ENCODE assay signal across 11 mouse cellular contexts in genomic region chr8:117366475-117366874, GRCm38 (mm10).
DNase-seq lines count a peak whose midpoint lies in the region; ATAC-seq and TF ChIP-seq lines count a peak whose summit lies in the region.
"Had no signal": no experiment of that assay in that cellular context is flagged by ENCODE, and none has a peak within 500 bp of the region (broad histone marks: within the 10 kb centered on the region; RNA-seq: fewer than 3 reads in every experiment).

No protein-coding gene starts in this region.

- dilution Hi-C loops in CH12.LX (cut with MboI; ENCODE audit: extremely low pct_ligation_motif_present, extremely low pct_unique_long_range_greater_than_20kb, low sequenced_read_pairs), result no loop called here

- no peaks in the 10 kb centered on the region for H3K9me3 ChIP-seq in forebrain, embryonic 13.5 days (replicated peaks)
- H3K9me3 ChIP-seq in forebrain, embryonic 16.5 days (ENCODE audit: control insufficient read depth, low read length), result no peaks in the 10 kb centered on the region
- H3K9me3 ChIP-seq in CH12.LX (replicated peaks; ENCODE audit: low read length), result no peaks in the 10 kb centered on the region
- H3K9me3 ChIP-seq in liver, embryonic 13.5 days (replicated peaks), result no peaks in the 10 kb centered on the region
- H3K9me3 ChIP-seq: limb, embryonic 12.5 days had no signal

- TF ChIP-seq POLR2A in CH12.LX (IDR thresholded peaks at IDR 0.05; ENCODE audit: low read depth, low read length), result no peak

- TF ChIP-seq CTCF in CH12.LX (conservative IDR thresholded peaks at IDR 0.05 in 1 of 2, IDR thresholded peaks at IDR 0.05 in 1 of 2; ENCODE audit: low read depth in 2 of 2, low read length in 2 of 2), result peak in 1 of 2 experiments; percentile 50; a peak in 2 of 4 replicates

- H3K4me2 ChIP-seq in forebrain, embryonic 13.5 days, result no peak overlapping the region
- no peak overlapping the region for H3K4me2 ChIP-seq in forebrain, embryonic 16.5 days (ENCODE audit: low read length)
- no peak overlapping the region for H3K4me2 ChIP-seq in CH12.LX (ENCODE audit: insufficient read depth, low read depth, poor library complexity, severe bottlenecking)
- no peak overlapping the region for H3K4me2 ChIP-seq in liver, embryonic 13.5 days
- H3K4me2 ChIP-seq: limb, embryonic 12.5 days had no signal

- H3K27ac ChIP-seq in forebrain, embryonic 13.5 days, result peak overlapping the region; percentile 25; the same call in 1 of the 2 replicates
- H3K27ac ChIP-seq in forebrain, embryonic 16.5 days (ENCODE audit: low read length), result no peak overlapping the region
- no peak overlapping the region for H3K27ac ChIP-seq in CH12.LX (ENCODE audit: insufficient read depth, low read depth)
- no peak overlapping the region for H3K27ac ChIP-seq in liver, embryonic 13.5 days
- H3K27ac ChIP-seq: limb, embryonic 12.5 days had no signal

- TF ChIP-seq RAD21 in CH12.LX (IDR thresholded peaks at IDR 0.05; ENCODE audit: low read depth, low read length), result peak; percentile 38

- no peaks in the 10 kb centered on the region for H3K27me3 ChIP-seq in forebrain, embryonic 13.5 days
- H3K27me3 ChIP-seq in forebrain, embryonic 16.5 days (replicated peaks; ENCODE audit: control insufficient read depth, insufficient read depth, low read length), result no peaks in the 10 kb centered on the region
- no peaks in the 10 kb centered on the region for H3K27me3 ChIP-seq in CH12.LX (replicated peaks)
- H3K27me3 ChIP-seq in liver, embryonic 13.5 days, result no peaks in the 10 kb centered on the region
- H3K27me3 ChIP-seq: limb, embryonic 12.5 days had no signal

- no peak overlapping the region for H3K4me3 ChIP-seq in forebrain, embryonic 13.5 days
- H3K4me3 ChIP-seq in forebrain, embryonic 16.5 days (replicated peaks; ENCODE audit: low read length), result no peak overlapping the region
- no peak overlapping the region for H3K4me3 ChIP-seq in CH12.LX (replicated peaks in 1 of 3; ENCODE audit: low read depth in 2 of 3, low read length in 2 of 3, poor library complexity in 1 of 3)
- no peak overlapping the region for H3K4me3 ChIP-seq in liver, embryonic 13.5 days (replicated peaks)
- H3K4me3 ChIP-seq: erythroblast, embryonic 14.5 days; limb, embryonic 12.5 days had no signal

- no peak for ATAC-seq in forebrain, embryonic 13.5 days
- ATAC-seq in forebrain, embryonic 16.5 days, result no peak
- peak; percentile 19; the same call in 1 of the 2 replicates for ATAC-seq in liver, embryonic 13.5 days (ENCODE audit: low read depth)

- peaks cover 45% of the 10 kb centered on the region for H3K4me1 ChIP-seq in forebrain, embryonic 13.5 days
- H3K4me1 ChIP-seq in forebrain, embryonic 16.5 days (replicated peaks; ENCODE audit: control insufficient read depth, insufficient read depth, low read length), result peaks cover 32% of the 10 kb centered on the region
- peaks cover 14 to 75% of the 10 kb centered on the region in 2 experiments; a peak in 3 of 4 replicates for H3K4me1 ChIP-seq in CH12.LX (ENCODE audit: control insufficient read depth in 1 of 2, insufficient read depth in 2 of 2)
- H3K4me1 ChIP-seq in liver, embryonic 13.5 days (replicated peaks), result peaks cover 83% of the 10 kb centered on the region

- no peaks in the 10 kb centered on the region for H3K36me3 ChIP-seq in forebrain, embryonic 13.5 days (ENCODE audit: poor library complexity, severe bottlenecking)
- no peaks in the 10 kb centered on the region for H3K36me3 ChIP-seq in forebrain, embryonic 16.5 days (ENCODE audit: control insufficient read depth, insufficient read depth)
- H3K36me3 ChIP-seq in CH12.LX (replicated peaks in 1 of 2; ENCODE audit: control insufficient read depth in 1 of 2, insufficient read depth in 1 of 2, low read length in 1 of 2), result peaks cover 0 to 41% of the 10 kb centered on the region in 2 experiments
- H3K36me3 ChIP-seq in liver, embryonic 13.5 days, result no peaks in the 10 kb centered on the region
- H3K36me3 ChIP-seq: limb, embryonic 12.5 days had no signal

- H3K9ac ChIP-seq in forebrain, embryonic 13.5 days, result no peak overlapping the region
- no peak overlapping the region for H3K9ac ChIP-seq in forebrain, embryonic 16.5 days (replicated peaks; ENCODE audit: low read depth, low read length)
- no peak overlapping the region for H3K9ac ChIP-seq in CH12.LX (ENCODE audit: insufficient read depth, low read depth)
- H3K9ac ChIP-seq in liver, embryonic 13.5 days, result no peak overlapping the region
- H3K9ac ChIP-seq: limb, embryonic 12.5 days had no signal

- no peak for TF ChIP-seq EP300 in CH12.LX (IDR thresholded peaks at IDR 0.05; ENCODE audit: low read length)

- DNase-seq in kidney, postnatal 4 days, result peak; percentile 55 to 56
- no peak for DNase-seq in kidney, postnatal 14 days
- DNase-seq in CH12.LX (ENCODE audit: extremely low read depth), result no peak
- DNase-seq in liver, embryonic 13.5 days, result no peak
- no peak for DNase-seq in thymus, postnatal 36 days
- DNase-seq in layer of hippocampus, postnatal 25 days (ENCODE audit: extremely low spot score in 1 of 2, low spot score in 1 of 2), result no peak
- DNase-seq: thymus, postnatal 4 days had no signal

- 62% methylated on average over 7 of the region's 7 CpGs for WGBS in forebrain, embryonic 13.5 days
- 52% methylated on average over 7 of the region's 7 CpGs for WGBS in forebrain, embryonic 16.5 days
- 59% methylated on average over 7 of the region's 7 CpGs for WGBS in liver, embryonic 13.5 days (ENCODE audit: insufficient replicate concordance)

- in situ Hi-C loops in CH12.LX (cut with MboI; ENCODE audit: low pct_ligation_motif_present, low pct_unique_long_range_greater_than_20kb, low sequenced_read_pairs), result no loop called here

- H3K79me2 ChIP-seq in CH12.LX (replicated peaks; ENCODE audit: control insufficient read depth, extremely low read depth, insufficient read depth, poor library complexity, severe bottlenecking), result no peaks in the 10 kb centered on the region; the same call in 1 of the 2 replicates

TF ChIP-seq in CH12.LX, 34 proteins besides CTCF, POLR2A, EP300 and RAD21:
- TF ChIP-seq BHLHE40 (IDR thresholded peaks at IDR 0.05; ENCODE audit: low read depth, low read length) (no peak), SMC3 (IDR thresholded peaks at IDR 0.05; ENCODE audit: low read depth, low read length) (peak; percentile 37)

Comparison
In these comparisons a context has a peak if more than half of its experiments do, and no peak if none do; other contexts are left out.
1. DNase-seq: peak in kidney, postnatal 4 days (2 of 2); none in kidney, postnatal 14 days (single experiment), CH12.LX (single experiment), liver, embryonic 13.5 days (single experiment), thymus, postnatal 36 days (0 of 2) and layer of hippocampus, postnatal 25 days (0 of 2).